Mouse (Mus musculus) adipocyte (in vitro differentiated cells): ENCODE data around the gene Fat4.

Source experiments
- DNase-seq: peaks from one replicate; pipeline ENCODE4 v3.0.0-alpha.2; 2016; ENCODE audit warnings: low spot score

Gene Fat4

DNA sequence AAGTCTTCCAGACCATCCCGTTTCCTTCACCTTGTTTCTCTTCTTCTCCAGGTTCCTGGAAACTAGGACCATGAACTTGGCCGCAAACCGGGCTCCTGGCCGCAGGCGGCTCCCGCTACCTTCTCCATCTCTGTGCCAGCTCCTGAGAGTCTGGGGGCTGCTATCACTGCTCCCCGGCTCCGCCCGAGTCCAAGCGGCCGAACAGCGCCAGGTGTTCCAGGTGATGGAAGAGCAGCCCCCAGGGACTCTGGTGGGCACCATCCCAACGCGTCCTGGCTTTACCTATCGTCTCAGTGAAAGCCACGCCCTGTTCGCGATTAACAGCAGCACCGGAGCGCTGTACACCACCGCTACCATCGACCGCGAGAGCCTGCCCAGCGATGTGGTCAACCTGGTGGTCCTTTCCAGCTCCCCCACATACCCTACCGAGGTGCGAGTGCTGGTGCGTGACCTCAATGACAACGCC lies at the start of gene Fat4:
Gene Fat4 (plus strand): TSS at position 51 of the 466 bp plus-strand sequence.
- no peak for DNase-seq

DNA sequence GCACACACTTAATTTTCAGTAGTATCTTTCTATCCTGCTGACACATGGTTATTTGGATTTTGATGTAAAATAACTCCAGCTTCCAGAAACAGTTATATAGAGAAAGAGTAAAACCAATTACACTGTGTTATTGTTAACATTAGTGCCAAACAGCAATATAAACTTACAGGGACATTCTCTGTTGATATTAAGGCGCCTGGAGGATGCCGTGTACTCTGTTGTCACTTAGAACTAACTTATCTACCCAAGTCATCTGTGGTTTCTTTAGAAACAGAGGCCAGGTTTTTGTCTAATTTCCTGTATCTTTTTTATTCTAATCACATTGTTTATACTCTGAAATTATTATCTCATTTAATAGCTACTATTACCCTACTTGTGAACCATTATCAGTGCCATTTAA lies 47.3 kb upstream of the Fat4 start:
- no peak for DNase-seq

DNA sequence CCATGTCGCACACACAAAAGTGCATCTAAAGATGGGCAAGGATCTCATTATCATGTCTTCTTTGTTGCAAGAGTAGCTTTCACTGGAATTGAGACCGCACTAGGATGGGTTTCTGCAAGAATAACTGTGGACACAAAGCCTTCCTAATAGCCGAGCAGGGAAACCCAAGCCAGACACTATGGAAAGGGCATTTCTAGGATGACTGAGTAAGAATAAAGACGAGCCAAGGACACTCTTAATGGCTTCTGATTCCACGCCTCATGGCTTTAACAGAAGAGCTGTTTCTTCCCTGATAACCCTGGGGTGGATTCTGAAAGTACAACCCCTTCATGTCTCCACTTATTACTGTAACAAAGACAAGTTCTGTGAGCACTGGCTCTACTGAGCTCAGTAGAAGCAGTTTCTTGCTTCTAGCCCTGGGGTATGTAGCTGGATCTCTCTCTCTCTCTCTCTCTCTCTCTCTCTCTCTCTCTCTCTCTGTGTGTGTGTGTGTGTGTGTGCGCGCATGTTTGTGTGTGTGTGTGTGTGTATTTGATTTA lies 43.7 kb upstream of the Fat4 start:
- no peak for DNase-seq

DNA sequence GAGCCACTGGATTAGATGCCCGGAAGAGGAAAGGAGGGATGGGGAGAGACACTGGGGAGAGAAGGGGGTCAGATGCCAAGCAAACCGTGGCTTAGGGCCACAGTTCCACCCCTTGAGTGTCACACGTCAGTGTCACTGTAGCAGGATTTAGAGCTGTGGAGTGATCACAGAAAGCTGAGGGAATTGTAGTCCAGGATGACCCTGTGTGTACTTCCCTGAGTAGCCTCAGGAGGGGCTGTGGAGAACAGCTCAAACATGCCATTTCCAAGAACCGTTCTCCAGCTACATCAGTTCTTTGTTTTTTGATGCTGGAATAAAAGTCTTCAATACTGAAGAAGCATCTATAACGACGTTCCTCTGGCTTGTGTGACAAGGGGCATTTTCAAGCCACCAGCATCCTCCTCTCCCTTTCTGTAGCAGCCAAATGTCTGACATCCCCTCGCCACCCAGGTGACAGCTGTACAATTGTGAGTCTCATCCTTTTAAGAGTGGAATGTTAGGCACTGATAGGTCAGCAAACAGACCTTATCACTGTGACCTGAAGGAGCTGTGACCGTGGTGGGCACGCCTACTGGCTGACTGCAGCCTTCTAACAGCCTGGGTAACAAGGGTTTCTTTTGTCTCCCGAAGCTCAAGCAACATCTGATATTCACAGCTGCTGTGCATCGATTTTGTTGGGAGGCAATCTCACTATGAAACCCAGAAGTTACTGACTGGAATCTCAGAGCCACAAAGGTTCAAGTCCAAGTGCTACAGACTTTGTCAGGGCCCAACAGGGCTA lies 39.9 kb upstream of the Fat4 start:
- no peak for DNase-seq

DNA sequence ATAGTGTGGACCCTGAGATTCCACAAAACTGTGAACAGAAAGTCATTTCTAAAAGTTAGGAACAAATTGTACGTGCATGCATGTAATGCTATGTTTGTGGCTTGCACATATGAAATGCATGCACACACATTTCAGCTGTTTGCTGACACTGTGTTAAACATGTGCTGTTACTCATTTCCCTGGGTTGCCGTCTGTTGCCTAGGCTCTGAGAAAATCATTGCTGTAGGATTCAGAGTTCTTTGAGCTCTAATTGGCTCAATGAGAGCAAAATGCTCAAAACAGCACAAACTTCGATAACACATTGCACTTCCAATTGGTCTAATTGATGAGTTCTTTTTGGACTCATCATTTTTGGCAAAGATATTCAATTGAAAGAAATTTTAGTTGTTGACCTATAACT lies 37.7 kb upstream of the Fat4 start:
- no peak for DNase-seq

DNA sequence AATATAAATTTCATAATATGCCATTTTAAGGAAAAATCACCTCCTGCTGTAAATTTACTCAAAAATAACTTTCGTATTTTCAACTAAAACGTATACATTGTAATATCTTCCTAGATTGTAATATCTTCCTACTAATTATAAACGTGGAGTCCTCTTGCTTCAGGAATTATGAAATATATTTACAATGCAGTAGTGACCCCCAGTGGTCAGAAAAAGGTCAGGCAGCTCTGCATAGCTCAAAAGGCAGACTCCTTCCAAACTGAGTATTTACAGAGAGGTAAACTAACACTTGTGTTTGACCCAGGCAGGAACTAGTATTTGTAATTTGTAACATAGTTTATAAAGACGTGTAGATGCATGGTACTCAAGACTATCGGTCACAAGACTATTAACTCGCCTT lies 37.2 kb upstream of the Fat4 start:
- DNase-seq, result peak; percentile 77

DNA sequence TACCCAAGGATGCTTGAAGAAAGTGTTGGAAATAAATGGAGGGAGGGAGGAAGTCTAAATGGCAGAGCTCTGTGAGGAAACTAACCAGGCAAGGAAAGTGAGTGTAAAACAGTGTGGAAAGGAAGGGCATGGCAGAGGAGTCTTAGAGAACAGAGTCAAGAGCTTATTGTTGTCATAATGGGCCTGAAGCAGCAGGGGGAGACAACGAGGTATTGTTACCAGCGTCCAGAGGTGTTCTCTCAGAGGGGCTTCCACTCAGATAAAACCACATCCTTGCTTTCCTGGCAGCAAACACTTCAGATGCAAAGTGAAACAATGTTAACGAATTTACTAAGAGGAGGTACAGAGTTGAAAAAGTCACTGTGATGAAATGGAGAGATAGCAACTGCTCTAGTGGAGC lies 33.1 kb upstream of the Fat4 start:
- no peak for DNase-seq

DNA sequence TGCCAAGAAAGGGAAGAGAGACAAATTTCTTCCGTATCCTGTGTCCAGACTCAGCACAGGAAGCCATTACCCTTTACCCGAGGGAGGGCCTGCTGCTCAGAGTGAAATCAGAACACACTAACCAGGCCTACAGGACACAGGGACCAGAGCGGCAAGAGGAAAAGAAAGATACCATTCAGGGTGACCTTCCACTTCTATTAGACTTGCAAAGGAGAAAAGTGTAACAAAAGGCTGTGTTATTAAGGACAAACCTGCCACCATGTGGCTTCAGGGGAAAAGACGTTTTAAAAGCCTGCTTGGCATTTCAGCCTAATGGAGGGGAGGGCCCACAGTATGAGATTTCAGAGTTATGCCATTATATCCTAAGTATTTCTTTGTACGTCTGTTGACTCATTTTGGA lies 26.1 kb upstream of the Fat4 start:
- DNase-seq, result peak; percentile 19

DNA sequence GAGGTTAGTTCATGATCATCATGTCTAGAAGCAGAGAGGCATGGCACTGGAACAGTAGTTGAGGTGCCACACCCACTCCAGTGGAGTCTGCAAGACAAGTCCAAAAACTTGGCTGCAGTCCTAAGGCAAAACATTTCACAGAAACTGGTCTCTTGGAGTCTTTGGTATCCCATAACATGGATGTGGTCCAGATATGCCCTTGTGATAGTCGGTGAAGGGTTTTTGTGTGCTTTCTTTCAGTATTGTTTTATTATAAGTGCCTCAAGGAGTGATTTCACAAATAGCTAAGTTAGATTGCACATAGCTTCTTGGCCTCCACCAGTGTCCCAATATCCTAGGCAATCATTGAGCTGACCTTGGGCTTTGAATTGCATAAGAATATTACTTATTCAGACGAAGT lies 15.4 kb upstream of the Fat4 start:
- DNase-seq, result peak; percentile 63

DNA sequence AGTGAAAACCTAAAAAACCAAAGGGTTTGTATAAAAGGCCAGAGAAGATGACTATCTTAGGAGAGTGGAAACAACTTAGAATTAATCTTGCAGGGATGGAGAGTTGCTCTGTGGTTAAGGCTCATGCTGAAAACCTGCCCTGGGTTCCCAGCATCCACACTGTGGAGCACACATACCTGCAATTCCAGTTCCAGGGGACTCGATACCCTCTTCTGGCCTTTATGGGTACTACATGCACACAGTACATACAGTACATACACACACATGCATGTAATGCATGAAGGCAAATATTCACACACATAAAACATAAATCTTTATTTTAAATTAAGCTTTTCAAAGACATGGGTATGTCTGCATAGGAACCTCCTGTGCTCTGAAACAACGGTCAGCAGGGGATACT lies 10.9 kb upstream of the Fat4 start:
- DNase-seq, result no peak

DNA sequence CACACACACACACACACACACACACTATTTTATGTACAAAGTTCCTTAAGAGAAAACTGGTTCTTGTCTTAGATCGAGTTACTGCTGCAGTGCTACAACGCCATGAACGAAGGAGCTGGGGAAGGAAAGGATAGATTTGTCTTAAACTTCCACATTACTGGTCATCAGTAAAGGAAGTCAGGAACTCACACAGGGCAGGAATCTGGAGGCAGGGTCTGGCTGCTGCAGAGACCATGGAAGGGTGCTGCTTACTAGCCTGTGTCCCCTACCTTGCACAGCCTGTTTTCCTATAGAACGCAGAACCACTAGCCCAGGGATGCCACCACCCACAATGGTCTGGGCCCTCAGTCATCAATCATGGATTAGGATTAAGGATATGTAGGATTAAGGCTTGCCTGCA lies 10.0 kb upstream of the Fat4 start:
- DNase-seq, result no peak

DNA sequence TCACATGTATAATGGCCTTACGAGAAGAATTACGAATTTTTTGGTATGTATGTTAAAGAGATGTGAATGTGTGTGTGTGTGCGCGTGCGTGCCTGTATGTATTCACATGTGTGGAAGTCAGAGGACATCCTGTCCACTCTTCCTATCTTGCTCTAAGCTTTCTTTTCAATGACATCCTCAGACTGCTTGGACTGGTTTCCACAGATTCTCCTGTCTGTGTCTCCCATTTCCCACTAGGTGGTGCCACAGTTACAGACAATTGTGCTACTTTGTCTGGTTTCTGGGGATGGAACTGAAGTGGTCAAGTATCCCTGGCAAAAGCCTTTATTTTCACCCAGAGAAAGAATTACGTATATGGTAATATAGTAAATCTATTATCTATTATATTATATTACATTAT lies 4.0 kb upstream of the Fat4 start:
- DNase-seq, result peak; percentile 85

DNA sequence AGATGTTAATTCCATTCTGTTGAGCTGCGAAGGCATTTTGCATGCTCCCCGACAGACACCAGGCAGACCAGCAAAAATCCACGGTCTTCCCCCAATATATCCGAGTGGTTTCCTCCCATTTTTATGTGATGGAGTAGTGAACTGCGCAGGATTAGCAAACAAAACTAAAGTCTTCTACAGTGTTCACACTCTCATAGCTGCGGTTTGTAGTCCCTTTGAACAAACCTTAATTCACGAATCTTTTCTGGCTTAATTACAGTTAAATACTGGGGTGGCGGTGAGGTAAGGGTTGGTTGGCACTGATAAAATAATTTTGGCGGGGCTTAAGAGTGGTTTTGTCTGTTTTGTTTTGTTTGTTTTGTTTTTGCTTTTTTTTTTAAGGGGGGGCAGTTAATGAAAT lies 3.1 kb upstream of the Fat4 start:
- no peak for DNase-seq

DNA sequence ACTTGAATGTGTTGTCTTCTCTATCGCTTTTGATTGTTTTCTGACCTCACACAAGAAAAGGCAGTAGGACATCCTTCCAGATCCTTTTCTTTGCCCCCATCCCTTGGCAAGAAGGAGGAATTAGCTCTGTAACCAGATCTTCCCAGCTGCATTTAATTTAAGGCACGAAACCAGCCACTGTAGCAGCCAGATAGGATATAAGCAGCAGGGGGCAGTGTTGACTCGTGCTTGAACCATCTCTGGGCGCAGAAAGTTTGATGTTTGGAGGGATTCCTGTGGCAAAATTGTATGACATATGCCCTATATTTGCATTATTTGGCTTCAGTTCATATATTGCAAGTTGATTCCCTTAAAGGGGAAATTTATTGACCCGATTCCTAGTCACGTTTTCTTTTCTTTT lies 2.5 kb upstream of the Fat4 start:
- DNase-seq, result peak; percentile 94

DNA sequence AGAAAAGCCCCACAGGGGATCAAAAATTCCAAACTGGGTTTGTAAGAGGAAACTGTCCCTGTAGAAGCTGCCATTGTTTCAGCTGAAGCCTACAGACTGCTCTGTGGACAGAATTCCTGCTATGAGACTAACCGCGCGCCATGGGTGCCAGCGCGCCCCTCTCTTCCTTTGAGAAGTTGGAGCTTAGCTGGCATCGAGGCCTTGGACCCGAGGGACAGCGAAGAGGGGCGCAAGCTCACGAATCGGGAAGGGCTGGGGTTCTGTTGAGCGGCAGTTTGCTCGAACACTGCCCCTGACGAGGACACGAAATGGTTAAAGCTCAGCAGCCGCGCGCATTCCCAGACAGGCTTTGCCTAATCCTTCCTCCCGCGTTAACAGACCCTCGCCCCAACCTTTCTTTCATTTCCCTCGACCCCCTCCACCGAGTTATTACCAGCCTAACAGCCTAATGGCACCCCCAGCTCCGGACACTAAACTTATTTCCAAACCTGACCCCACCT lies 1.8 kb upstream of the Fat4 start:
- peak; percentile 66 for DNase-seq

DNA sequence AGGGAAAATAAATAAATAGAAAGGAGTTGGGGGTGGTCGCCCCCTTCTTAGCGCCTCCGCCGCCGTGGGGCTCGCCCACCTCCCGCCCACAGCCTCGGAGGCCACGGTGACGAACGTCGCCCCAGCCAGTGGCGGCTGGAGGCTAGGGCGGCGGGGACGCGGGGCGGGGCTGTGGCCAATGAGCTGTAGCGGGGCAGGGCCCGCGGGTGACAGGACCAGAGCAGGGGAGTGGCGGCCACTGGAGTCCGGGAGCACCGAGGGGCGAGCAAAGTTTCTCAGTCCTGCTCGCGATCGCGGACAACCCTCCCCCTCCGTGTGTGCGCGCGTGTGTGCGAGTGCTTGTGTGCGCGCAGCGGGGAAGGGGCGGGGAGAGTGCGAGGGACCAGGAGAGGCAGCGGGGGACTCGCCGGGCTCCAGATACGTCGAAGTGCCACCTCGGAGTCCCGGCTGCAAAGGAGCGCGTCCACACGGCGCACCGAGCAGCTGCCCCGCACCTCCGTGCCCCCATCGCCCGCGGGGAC lies 1.2 kb upstream of the Fat4 start:
- DNase-seq, result peak; percentile 77

DNA sequence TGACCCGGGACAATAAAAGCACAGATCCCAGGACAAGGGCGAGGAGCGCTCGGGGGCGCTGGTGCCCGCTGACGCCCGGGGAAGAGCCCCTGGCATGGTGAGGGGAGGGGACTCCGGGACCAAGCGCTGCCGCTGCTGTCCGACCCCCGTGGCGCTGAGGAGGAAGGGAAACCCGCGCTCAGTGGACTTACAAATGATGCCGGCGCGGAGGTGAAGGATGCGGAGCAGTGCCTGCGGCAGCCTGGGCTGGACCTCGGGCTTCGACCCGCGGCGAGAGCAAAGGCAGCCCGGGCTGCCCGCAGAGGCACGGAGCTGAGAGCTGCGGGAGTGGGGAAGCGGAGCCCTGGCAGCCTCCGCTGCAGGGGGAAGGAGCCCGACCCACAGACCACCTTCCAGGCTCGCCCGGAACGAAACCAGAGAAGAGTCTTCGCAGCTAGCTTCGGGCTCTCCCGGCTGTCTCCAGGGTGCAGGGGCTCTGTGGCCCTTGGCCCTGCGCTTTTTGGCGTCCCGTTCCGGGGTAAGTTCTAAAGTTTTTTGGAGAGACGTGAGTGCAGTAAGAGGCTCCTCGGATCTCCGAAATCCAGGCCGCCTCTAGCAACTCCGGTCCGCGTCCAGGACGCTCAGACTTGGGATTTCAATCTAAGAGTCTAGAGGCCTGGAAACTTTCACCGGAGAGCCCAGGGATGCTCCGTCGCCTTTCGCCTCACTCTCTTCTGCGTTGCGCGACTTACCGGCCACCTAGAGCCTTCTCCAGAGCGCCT lies 499 bp upstream of the Fat4 start:
- no peak for DNase-seq

DNA sequence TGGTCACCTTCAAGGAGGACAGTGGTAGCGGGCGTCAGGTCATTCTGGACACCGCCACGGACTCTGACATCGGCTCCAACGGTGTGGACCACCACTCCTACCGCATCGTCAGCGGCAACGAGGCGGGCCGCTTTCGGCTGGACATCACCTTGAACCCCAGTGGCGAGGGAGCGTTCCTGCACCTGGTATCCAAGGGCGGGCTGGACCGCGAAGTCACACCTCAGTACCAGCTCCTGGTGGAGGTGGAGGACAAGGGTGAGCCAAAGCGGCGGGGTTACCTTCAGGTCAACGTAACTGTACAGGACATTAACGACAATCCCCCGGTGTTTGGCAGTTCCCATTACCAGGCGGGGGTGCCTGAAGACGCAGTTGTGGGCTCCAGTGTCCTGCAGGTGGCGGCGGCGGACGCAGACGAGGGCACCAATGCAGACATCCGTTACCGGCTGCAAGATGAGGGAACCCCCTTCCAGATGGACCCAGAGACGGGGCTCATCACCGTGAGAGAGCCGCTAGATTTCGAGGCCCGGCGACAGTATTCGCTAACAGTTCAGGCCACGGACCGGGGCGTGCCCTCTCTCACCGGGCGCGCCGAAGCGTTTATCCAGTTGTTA lies 746 bp downstream of the Fat4 start:
- DNase-seq, result no peak

DNA sequence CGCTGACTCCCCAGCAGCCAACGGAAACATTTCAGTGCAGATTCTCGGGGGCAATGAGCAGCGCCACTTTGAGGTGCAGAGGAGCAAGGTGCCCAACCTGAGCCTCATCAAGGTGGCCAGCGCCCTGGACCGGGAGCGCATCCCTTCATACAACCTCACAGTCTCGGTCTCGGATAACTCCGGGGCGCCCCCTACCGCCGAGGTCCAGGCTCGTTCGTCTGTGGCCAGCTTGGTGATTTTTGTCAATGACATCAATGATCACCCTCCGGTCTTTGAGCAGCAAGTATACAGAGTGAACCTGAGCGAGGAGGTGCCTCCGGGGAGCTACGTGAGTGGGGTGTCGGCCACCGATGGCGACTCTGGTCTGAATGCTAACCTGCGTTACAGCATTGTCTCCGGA lies 1.4 kb downstream of the Fat4 start:
- no peak for DNase-seq

DNA sequence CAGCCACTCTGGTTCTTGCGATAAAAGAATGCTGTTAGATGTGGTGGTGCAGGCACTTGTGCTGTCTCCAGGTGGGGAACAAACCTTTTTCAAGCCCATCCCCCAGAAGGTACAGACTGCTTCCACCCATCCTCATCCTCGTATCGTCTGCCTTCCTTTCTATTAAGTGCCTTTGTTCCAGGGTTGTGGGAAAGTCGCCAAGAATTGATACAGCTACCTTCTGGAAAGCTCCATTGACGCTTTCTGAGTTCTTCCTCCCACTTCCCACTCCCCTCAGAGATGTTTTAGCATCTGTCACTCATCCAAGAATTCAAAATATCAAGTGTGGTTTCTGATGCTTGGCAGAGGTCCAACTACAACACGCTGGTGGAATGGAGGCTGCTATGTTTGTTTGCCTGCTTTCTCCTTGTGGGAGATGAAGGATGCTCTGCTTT lies 6.1 kb downstream of the Fat4 start:
- DNase-seq, result no peak

DNA sequence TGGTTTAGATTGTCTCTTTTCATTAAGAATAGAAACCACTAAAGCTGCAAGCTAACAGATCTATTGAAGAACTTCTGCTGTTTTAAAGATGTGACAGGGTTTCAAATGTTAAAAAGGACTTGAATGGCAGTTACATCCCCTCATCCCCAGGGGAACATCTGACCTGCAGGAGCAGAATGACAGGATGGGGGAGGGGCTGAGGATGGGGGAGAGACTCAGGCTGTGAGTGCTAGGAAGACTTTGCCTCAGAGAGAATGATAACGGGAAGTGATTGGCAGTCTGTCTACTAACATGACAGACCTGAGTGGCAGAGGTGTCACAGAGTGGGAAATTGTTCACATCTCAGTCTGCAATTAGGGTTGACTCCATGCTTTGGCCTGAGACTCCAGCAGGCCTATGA lies 14.1 kb downstream of the Fat4 start:
- no peak for DNase-seq

DNA sequence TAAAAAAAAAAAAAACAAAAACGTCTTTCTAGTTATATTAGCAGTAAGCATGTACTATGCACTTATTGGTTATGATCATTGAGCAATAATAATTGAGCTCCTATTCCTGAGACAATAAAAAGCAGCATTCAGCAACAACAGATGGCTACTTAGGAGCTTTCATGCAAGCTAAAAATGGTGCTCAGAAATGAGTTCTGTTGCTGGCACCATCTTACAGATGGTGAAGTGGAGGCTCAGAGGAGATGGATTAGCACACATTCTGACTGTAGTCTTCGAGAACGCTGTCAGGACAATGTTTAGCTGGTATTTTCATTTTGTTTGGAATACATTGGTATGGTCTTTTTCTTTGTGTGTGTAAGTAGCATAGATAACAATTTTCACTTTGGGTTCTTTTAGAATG lies 20.1 kb downstream of the Fat4 start:
- no peak for DNase-seq
